Mouse (Mus musculus) right cerebral cortex, adult 18-20 months (tissue): Measurements from ENCODE around the gene Setmar.

Experiments used
- DNase-seq: peaks from one replicate; pipeline ENCODE4 v3.0.0; 2022; ENCODE audit warnings: mixed read lengths

Gene Setmar

GRCm38 (mm10) chr6:108117881-108118280, 53.0 kb downstream of the Setmar start:
- DNase-seq = no peak

GRCm38 (mm10) chr6:108125474-108125873, 60.6 kb downstream of the Setmar start:
- DNase-seq = no peak

DNA sequence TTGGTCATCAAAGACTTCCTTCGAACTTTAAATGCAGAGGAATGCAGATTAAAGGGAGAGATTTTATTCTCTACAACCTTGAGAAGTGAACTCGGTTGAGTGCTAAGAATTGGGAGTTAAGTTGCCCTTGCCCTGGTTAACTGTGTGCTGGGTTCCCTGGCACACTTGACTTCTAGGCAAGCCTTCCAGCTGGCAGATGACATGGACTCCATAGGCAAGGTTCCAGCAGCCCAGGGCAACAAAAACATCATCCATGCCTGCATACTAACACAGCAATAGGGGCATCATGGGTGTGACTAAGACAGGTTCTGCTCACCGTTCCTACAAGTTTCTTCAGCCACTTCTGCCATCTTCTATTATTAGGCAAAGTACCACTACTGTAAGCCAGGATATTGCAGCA, 61.8 kb downstream of the Setmar start:
- DNase-seq = no peak
